Mouse (Mus musculus) brain, embryonic 18.5 days (tissue): ENCODE data around the gene Gar1.

Source experiments
- DNase-seq: peaks from one replicate; pipeline ENCODE4 v3.0.0-alpha.2; 2012; ENCODE audit warnings: low read depth, low spot score

The Gar1 gene

DNA sequence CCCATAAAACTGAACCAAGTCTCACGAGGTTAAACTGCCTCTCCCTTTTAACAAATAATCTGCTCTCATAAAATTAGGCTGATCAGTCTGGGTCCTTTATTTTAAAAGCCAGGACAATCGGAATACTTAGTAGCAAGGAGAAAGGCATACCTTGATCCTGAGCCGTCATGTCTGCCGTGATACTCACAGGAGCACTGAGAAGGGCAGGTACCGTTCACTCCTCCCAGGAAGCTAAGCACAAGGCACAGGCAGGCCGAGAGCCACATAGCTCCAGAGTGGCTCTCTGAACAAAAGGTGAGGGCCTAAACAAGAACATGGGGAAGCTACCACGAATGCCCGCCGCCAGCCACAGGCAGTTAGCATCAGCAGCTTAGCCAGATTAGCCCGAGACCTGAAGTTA lies 27.4 kb downstream of the Gar1 start, which contains the start of gene Lrit3:
TSS of gene Lrit3 (minus strand) at position 266 of the 400 bp plus-strand sequence.
- DNase-seq = no peak

DNA sequence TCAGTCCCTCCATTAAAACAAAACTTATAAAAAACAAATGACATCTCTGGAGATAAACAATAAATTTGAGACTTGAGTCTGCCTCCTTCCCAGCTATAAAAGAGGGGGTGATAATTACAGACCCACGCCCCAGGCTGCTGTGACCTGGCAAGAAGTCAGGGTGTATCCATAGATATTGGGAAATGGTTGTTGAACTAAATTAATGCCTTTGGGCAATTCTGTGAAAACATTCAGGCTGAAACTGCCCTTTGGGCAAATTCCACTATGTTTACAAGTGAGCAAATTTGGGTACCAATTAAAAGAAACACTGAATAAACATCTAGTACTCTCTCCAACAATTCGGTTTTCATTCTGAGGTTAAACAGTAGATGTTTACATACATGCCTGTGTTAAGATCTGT lies 32.2 kb downstream of the Gar1 start:
- no peak for DNase-seq

DNA sequence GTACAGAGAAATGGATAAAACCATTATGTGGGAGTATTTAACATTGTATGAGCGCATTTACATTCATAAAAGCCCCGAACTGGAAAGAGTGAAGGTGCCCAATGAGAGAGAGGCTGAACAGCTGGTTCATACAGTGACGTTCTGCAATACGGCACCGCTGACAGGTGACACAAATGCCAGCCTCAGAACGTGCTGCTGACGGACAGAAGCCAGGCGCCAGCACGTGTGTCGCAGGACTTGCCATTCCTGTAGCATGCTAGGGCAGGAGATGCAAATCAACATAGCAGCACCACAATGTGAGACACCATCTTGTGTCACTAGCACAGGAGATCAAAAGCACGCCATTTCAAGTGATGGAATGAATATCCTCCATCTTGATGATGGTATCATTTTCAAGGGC lies 32.6 kb downstream of the Gar1 start:
- no peak for DNase-seq

DNA sequence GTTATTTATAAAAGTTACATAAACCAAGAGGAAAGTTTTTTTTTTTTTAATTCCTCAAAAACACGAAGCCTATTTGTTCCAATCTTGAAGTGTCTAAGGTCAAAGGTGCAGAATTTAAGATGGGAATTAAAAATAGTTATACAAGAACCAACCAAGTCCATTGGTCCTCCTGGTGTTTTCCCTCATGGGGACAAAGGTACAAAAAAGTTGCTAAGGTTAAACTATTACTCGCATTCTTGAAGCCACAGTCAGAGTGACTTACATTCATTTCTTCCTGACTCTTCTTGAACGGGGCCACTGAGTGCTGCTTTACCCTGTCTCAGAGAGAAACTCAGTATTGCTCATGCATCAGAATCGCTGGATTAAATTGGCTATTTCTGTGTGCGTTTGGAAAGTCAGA lies 33.9 kb downstream of the Gar1 start:
- no peak for DNase-seq

DNA sequence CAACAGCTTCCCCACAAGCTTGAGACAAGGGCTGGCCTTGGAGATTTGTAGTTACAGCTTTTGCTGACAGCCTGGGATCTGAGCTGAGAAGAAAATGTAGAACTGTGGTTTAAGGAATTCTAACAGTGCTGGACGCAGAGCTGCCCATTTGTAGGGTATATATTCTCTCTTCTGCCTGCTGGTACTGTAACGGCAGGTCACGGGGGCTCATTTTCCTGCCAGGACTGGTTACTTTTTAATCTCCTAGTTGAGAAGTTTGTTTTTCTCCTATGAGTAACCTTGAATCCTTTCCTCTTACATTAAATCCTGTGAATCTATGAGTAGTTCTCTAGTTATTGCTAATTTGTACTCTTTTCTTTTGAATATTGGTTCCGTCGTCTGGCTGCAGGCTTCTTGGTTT lies 37.4 kb downstream of the Gar1 start:
- DNase-seq = no peak

DNA sequence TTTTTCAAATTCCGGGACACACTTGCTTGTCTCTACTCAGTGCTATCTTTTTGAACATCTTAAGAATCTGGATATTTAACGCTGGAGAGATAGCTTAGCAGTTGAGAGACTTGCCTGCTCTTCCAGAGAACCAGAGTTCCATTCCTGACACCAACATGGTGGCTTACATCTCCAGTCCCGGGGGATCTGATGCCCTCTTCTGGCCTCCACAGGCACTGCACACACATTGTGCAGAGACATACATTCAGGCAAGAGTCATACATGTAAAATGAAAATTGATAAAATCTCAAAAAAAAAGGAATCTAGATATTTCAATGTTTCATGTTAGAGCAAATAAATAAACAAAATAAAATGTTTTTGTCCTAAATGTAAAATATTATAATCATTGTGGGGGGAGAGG lies 48.5 kb downstream of the Gar1 start:
- no peak for DNase-seq

DNA sequence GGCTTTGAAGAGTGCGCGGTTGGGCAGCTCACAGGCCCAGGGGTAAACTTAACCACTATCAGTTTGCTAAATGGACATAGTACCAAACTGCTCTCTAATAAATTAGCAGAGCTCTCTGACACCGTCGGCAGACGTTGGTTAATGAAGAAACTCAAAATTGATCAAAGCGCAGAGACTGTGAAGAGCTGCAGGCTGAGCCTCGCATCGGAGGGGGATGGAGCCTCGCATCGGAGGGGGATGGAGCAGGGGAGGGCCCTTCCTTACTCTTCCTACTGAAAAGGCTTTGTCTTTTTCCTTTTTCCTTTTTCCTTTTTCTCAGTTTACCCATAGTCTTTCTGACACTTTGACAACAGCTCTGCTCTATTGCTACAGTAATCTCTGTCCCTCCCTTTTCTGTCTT lies 49.8 kb downstream of the Gar1 start:
- DNase-seq = no peak
